Mouse (Mus musculus) T-cell, adult 2 months (primary cell): ENCODE results near the gene Mertk.

ENCODE experiments used
- DNase-seq: peaks from one replicate; pipeline ENCODE4 v3.0.0; 2022; ENCODE audit warnings: low spot score

Gene Mertk

DNA sequence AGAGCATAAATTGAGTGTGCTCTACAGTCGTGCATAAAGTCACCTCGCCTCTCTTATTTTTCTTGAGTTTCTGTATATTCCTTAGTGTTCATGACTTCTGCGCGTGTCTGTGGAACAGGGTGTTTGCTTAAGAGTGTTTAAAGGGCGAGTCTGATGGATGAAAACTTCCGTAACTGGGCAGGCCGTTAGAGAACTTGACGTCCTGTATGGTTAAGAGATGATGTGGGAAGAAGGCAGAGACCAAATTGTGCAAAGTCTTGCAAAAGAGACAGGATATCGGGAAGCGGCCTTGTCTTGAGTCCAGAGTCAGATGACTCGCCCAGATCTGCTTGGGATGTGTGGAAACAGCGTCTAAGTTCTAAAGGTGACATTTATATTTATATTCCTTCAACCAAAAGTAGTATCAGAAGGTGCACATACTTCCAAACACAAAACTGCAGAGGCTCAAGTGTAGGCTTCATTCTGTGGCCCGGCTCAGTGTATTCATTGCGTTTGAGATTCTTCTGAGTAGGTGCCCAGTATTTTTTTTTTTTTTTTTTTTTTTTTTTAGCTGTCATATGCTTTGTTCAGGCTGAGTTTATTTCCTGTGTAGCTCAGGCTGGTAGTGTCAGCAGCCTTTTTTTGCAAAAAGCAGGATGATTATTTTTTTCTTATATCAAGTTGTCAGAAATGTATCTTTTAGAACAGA is 120.3 kb downstream of the Mertk start:
- no peak for DNase-seq

DNA sequence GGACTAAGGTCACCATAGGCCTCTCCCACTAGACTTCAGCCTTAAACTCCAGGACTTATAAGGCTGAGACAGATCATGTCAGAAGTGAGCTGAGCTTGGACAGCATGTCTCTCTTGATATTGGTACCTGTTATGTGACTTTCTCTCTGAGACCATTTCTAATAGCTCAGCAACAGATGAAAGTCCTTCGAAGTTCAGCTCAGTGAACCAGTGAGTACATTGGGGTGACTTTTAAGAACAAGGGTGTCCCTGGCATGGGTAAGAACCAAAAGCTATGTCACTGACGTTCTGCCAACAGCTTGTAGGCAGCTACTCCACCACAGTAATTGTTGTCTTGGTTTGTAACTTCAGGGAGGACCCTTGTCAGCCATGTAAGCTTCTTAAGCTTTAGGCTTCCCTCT is 121.9 kb downstream of the Mertk start:
- DNase-seq: no peak

DNA sequence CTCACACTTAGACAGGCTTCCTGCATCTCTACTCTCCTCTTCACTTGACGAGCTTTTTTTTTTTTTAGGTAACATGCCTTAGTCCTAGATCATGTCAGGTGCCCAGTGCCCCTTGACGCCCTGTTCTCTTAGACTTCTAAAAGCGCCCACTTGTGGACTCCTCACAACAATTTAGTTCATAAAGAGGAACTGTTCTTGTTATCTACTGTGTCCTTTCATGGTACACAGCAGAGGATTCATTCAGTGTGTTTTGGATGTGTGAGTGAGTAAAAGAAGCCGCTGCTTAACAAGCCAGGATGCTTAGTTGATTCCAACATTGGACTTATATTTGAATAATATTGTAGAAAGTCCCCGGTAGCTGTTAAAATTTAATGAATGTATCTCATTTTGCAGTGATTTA is 125.1 kb downstream of the Mertk start:
- no peak for DNase-seq

DNA sequence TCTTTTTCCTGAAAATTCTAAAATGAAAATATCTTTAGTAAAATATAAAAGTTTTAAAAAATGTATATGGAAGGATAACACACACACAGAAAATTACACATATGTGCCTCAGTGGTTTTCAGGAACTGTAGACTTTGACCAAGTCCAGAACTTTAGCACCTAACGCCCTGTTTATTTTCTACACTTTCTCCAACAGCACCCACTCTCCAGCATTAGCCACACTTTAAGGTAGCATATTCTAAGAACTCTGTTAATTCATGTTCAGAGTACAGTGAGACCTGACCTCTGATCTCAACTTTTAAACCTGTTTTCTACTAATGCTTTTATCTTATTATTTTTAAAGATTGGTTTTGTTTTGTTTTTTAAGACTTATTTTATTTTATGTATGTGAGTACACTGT is 129.0 kb downstream of the Mertk start:
- no peak for DNase-seq

DNA sequence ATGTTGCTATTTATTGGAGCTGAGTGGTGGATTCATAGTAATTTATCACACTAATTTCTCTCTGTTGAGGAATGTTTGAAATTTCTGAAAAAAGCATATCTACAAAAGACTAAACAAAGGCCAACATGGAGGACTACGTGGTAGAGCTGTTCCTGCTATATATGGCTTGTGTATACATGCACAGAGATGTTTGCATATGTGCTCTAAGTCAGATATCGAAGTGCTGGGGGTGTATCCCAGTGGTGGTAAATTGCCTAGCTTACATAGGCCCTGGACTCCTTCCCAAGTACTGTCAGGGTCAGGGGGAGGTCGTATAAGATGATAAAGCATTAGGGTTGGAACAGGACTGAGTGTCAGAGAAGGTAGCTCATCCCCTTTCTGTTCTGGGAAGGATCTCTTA is 133.9 kb downstream of the Mertk start:
- no peak for DNase-seq

DNA sequence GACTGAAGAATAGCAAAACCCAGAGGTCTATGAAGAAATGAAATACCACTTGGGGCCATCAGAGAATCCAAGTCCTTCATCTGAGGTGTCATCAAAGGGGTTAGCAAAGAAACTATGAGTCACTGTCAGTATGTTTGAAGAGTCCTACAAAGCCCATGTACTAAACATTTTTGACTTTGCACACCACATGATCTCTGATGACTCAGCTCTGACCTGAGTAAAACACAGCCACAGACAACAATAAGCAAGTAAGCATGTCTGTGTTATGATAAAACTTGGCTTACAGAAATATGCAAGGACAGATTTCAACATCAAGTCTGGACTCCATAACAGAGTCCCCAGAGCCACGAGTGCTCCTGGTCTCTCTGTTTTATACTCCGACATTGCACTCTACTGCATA is 134.3 kb downstream of the Mertk start:
- DNase-seq: no peak

DNA sequence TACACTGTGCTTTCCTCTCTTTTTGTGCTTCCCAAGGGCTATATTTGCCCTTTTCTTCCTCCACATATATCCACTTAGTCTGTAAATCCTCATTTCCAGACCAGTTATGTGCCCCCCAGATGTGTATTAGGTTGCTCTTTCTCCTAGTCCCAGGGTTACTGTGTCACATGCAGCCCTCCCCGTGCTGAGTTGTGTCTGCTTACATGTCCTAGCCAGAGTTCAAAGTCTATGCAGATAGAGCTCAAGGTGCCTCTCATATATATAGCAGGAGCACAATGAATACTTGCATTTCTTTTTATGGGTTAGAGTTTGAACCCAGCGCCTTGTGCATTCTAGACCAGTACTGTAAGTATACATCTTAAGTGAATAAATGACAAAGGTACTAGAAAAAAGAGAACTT is 134.7 kb downstream of the Mertk start:
- no peak for DNase-seq

DNA sequence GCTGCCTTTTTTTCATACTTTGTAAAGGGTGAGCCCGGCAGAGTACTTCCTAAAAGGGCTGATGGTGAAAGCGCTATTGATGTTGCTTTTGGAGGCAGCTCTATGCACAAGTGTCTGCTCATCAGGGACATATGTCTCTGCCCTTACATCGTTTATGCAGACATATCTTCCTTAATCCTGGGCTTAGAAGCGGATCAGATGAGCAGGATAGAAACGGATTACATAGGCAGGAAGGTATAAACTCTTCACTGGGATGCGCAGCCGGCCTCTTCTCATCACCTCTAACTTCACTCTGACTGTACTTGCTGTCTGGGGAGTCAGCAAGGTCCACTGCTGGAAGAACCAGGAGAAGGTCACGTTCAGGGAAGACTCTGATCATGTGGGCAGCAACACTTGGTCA is 138.8 kb downstream of the Mertk start:
- no peak for DNase-seq

DNA sequence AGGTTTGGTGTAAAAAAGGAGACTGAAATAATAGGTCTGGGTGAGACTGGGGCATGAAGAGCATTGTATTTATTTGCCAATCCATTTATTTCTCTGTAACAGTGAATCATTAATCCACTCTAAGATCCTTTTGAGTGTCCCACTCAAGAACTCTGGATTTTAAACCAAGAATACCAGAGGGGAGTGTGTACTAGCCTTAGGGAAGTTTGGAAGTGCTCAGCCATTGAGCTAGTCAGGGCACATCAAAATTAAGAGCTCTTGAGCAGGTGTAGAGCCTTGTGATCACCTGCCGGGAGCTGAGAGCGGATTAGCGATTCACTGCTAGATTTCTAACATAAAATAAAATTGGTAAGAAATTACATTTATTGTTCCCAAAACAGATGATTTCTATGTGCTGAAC is 139.9 kb downstream of the Mertk start:
- no peak for DNase-seq

DNA sequence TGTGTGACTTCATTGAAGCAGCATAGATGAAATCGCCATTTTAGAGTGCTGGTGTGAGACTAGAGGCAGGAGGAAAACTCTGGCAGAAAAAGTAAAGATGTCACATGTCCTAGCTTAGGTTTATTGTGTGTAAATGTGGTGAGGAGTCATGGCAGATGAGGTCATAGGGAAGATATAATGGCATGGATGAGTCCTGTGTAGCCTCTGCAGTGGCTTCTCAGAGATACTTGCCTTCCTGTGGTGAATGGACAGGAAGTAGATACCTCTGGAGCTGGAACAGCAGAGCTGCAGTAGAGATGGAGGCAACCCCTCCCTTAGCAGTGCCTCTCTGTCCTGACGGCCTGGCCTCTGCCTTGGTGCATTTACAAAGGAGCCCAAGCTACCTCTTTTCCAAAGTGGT is 140.7 kb downstream of the Mertk start:
- DNase-seq: no peak

DNA sequence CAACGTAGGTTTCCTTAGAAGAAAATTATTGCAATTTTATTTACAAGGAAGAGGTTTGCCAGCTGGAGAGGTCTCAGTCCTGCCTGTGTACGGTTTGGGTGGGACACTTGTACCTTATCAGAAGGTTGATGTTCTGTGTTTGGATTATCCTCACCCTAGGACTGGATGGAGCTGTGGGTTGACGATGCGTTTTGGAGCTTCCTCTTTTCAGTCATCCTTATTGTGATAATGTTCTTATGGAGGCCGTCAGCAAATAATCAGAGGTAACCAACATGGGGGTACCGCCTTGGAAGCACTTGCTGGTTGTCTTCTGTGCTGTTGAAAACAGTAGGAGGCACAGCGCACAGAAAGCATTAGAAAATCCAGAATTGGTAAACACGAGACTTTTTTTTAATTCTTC is 143.7 kb downstream of the Mertk start:
- DNase-seq: no peak

DNA sequence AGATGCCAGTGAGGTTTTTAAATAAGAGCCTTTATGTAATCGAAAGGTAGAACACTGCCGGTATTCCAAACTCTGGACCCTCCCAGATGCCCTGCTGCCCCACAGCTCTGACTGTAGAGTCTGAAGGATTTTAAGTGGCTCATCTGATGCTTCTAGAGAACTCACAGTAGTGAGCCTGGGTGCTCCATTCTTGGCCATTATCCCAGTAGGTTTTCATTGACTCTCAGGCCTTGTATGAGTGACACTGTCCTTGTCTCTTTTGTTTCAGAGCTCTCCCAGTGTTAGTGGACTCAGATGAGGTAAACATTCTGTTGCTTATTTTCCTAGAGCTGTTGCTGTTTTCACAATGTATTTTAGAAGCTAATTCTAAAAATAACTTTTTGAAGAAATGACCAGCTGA is 151.3 kb downstream of the Mertk start:
- no peak for DNase-seq
